Mouse (Mus musculus): ENCODE results near the gene Man1b1.

Man1b1 gene

DNA sequence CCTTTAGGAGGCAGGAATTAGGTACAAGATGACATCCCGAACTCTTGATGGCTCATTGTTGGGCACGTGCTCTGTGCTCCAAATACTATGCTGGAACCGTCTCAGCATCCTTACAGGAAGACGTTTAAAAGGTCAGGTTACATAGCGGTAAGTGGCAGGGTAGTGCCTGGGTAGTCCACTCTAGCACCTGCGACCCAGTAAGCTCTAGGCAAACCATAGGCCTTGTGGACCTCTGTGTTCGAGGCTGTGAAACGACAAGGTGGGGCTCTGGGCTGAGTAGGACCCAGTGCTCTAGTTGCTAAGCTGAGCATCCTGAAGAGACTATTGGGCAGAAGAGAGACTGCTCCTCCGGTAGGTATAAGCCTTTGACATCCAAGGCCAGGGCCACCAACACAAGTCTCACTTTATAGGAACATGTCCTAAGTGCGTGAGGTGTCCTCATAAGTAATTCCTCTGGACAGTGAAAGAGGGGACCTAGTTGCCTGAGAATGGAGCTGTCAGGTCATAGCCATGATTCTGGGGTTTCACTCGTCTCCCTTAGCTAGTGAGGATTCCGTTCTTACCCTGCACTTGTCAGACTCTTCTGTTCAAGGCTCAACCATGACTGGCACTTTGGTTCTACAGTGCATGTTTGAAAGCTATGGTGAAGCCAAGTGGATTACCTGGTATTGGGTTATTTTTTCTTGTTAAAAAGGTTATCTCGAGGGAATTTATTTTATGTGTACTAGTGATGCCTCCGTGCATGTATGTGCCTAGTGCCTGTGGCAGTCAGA lies 26.4 kb upstream of the Man1b1 start:
- no peak for DNase-seq (ENCODE audit: low spot score)

GRCm38 (mm10) chr2:25310180-25310579 lies 22.0 kb upstream of the Man1b1 start:
- no peak for DNase-seq (ENCODE audit: low spot score)

DNA sequence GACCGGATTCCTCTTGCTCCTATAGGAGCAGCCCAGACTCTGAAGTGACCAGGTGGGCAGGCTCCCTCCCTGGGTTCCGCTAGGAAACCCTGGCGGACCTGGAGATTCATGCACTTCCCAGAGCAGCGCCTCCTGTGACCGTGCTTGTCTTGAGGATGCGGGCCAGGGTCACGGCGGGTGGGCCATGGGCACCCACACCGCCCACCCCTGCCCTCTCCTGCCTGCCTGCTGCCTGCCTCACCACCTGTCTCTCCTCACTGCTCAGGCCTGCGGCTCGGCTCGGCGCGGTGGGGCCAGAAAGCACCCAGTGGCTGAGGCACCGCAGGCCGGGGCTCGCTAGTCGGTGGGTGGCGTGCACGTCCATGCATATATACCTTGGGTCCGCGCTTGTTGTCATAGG lies 21.2 kb upstream of the Man1b1 start:
- DNase-seq (ENCODE audit: low spot score), result no peak

DNA sequence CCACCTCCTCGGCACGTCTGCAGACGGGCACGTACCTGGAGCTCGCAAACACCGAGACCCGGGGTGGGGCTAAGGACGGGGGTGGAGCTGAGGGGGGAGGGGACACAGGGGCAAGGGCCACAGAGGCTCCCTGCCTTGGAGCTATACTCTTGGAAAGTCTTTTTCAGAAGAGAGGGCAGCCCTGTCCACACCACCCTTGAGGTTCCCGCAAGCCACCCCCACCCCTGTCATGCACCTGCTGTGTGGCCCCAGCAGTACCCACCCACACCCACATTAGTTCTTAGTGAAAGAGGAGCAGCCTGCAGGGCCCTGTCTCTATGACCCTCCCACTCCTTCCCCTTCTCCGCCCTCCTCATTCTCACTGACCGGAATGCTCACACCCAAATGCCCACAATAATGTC lies 20.6 kb upstream of the Man1b1 start:
- no peak for DNase-seq (ENCODE audit: low spot score)

- DNase-seq (ENCODE audit: low spot score), result no peak
Measured at GRCm38 (mm10) chr2:25318119-25318966, 13.8 kb upstream of the Man1b1 start.

- peak; percentile 61 for DNase-seq (ENCODE audit: low spot score)
Measured at GRCm38 (mm10) chr2:25318971-25319773, 13.0 kb upstream of the Man1b1 start, which contains the start of gene Grin1. TSS of gene Grin1 (minus strand) at chr2:25319187.

GRCm38 (mm10) chr2:25320084-25320483 lies 12.1 kb upstream of the Man1b1 start:
- DNase-seq (ENCODE audit: low spot score), result no peak

DNA sequence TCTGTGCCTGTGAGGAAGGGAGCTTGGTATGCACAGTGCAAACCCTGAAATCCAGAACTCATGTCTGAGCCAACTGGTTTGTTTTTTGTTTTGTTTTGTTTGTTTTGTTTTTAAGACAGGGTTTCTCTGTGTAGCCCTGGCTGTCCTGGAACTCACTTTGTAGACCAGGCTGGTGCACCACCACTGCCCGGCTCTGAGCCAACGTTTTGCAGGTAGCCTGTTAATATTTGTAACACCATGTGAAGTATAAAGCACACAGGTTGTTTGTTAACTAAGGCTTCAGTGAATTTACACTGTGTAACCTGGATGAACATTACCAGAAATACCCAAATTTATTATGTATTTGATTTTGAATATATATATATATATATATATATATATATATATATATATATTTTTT lies 6.1 kb upstream of the Man1b1 start:
- DNase-seq (ENCODE audit: low spot score), result no peak

- DNase-seq (ENCODE audit: low spot score), result no peak
Measured at GRCm38 (mm10) chr2:25328440-25328839, 3.7 kb upstream of the Man1b1 start.

DNA sequence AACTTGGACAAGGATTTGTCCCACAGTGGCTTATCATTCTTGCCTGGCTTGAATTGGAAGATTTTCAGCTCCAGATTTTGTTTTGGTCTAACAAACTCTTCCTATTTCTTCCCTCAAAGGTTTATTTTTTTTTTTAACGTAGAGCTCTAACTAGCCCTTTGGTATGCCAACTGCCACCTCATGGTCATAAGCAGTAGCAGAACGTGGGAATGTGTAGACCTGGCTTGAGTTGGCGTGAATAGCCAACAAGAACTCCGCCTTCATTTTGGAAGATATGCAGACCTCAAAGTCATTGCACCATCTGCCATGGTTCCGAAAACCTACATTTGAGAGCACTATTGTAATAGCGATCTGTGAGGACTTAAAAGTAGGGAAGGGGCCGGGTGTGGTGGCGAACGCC lies 668 bp upstream of the Man1b1 start:
- no peak for DNase-seq (ENCODE audit: low spot score)

GRCm38 (mm10) chr2:25333569-25333968 lies 1.4 kb downstream of the Man1b1 start:
- no peak for DNase-seq (ENCODE audit: low spot score)

DNA sequence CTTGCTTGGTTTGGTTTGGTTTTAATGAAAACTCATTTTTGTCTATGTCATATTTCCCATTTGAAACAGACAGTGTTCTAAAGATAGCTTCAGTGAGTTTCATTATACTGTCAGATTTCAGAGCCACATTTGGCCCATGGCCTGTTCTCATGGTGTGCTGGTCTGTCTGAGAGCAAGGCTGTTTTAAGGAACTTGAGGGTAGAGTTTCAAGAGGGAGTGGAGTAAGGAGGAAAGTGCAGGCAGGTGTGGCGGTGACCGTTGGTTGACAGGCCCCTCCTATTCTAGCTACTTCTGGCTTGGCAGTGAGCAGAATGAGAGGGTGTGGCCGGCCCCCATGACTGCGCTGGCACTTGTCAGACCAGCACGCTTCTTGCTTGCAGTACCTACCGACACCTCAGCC lies 6.2 kb downstream of the Man1b1 start:
- DNase-seq (ENCODE audit: low spot score), result no peak

GRCm38 (mm10) chr2:25348162-25348561 lies 16.0 kb downstream of the Man1b1 start:
- no peak for DNase-seq (ENCODE audit: low spot score)

DNA sequence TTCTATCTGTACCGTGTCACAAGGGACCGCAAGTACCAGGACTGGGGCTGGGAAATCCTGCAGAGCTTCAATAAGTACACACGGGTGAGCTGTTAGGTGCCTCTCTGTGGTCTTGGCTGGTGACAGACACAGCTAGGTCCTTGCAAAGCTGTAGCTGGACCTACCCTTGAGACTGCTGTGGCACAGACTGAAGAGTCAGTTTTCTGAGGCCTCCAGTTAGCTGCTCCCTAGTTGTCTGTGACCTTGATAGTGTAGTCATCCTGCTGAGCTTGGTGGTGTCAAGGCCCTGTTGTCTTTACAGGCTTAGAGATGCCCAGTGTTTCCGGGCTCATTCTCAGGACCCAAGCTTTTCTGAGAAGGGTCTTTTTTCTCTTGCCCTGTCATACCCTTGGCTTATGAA lies 17.4 kb downstream of the Man1b1 start:
- no peak for DNase-seq (ENCODE audit: low spot score)

- no peak for DNase-seq (ENCODE audit: low spot score)
Measured at GRCm38 (mm10) chr2:25350701-25351100, 18.6 kb downstream of the Man1b1 start.

DNA sequence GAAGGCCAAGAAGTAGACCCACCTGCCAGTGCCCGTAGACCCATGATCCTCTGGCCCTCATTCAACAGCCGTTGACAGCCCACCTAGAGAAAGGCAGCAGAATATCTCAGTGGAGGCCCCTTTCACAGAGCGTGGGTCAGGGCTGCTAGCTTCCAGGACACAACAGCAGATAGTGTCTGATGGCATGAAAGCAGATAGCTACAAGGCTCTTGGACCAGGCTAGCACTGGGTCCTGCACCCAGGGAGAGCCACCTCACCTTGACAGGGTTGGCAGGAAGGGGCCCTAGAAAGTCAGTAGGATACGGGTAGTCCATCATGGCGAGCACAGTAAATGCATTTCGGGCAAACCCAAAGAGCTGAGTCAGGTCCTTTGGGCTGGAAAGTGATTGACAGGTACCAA lies 22.1 kb downstream of the Man1b1 start:
- DNase-seq (ENCODE audit: low spot score), result no peak

DNA sequence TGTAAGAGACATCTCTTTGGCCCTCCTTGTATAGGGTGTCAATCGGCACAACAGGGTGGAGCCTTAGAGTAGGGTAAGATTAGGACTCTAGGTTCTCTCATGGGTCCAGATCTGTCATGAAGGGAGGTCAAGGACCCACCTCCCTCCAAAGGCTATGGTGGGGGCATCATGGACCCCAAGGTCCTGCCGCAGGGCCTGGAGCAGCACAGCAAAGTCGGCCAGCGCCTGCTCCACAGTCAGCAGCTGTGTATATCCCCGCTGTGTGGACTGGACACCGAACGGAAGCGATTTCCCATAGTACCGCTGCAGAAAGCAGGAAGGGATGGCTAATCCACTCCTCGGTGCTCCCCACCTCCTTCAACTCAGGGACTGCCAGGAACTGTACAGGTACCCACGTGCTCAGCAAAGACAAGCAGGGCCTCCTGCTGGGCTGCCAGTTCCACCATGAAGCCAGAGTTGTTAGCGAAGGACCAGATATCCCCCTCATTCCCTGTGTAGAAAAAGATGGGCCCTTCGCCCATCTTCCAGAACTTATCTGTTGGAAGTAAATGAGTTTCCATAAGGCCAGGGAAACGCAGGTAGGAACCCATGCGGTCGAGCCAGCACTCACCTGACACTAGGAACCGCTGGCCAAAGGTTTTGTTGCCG lies 23.4 kb downstream of the Man1b1 start:
- DNase-seq (ENCODE audit: low spot score), result no peak

- peak; percentile 58 for DNase-seq (ENCODE audit: low spot score)
Measured at GRCm38 (mm10) chr2:25356208-25357079, 24.3 kb downstream of the Man1b1 start, which contains the start of gene Dpp7. TSS of gene Dpp7 (minus strand) at chr2:25356359.

- no peak for DNase-seq (ENCODE audit: low spot score)
Measured at GRCm38 (mm10) chr2:25359848-25360247, 27.7 kb downstream of the Man1b1 start.

GRCm38 (mm10) chr2:25363478-25364178 lies 31.5 kb downstream of the Man1b1 start:
- DNase-seq (ENCODE audit: low spot score), result no peak

Data from urinary bladder, postnatal 25 days (tissue).